Mouse (Mus musculus) T-helper 2 cell (primary cell): ENCODE data around the gene Tex2.

Source experiments
- in situ Hi-C: fragments of 300-600 bp; cut with MboI, MseI; formaldehyde crosslinking; loops from one replicate; pipeline ENCODE4 v1.15.1; 2025; ENCODE audit warnings: high pct_unique_total_duplicates

Tex2 gene

GRCm38 (mm10) chr11:106487733-106488115, 125.5 kb downstream of the Tex2 start, which contains the start of gene Ern1:
Gene Ern1, minus strand, starts transcription at chr11:106487852.
- in situ Hi-C loops: no loop called here

- in situ Hi-C loops: no loop called here
Measured at GRCm38 (mm10) chr11:106486866-106487732, 126.1 kb downstream of the Tex2 start.

GRCm38 (mm10) chr11:106486042-106486865, 127.0 kb downstream of the Tex2 start:
- in situ Hi-C loops: no loop called here

- in situ Hi-C loops: no loop called here
Measured at GRCm38 (mm10) chr11:106485611-106486010, 127.6 kb downstream of the Tex2 start.

- in situ Hi-C loops: no loop called here
Measured at GRCm38 (mm10) chr11:106484875-106485274, 128.3 kb downstream of the Tex2 start.

GRCm38 (mm10) chr11:106482867-106483266, 130.4 kb downstream of the Tex2 start:
- in situ Hi-C loops: no loop called here

GRCm38 (mm10) chr11:106481651-106482050, 131.6 kb downstream of the Tex2 start:
- in situ Hi-C loops: no loop called here

- in situ Hi-C loops: no loop called here
Measured at GRCm38 (mm10) chr11:106480530-106480885, 132.7 kb downstream of the Tex2 start.

- in situ Hi-C loops: no loop called here
Measured at GRCm38 (mm10) chr11:106479619-106480529, 133.3 kb downstream of the Tex2 start.

- in situ Hi-C loops: no loop called here
Measured at GRCm38 (mm10) chr11:106478745-106479144, 134.5 kb downstream of the Tex2 start.

- in situ Hi-C loops: no loop called here
Measured at GRCm38 (mm10) chr11:106477505-106478160, 135.6 kb downstream of the Tex2 start.

GRCm38 (mm10) chr11:106475309-106475708, 137.9 kb downstream of the Tex2 start:
- in situ Hi-C loops: no loop called here

GRCm38 (mm10) chr11:106471629-106472028, 141.6 kb downstream of the Tex2 start:
- in situ Hi-C loops: no loop called here

- in situ Hi-C loops: no loop called here
Measured at GRCm38 (mm10) chr11:106468509-106468908, 144.7 kb downstream of the Tex2 start.

- in situ Hi-C loops: no loop called here
Measured at GRCm38 (mm10) chr11:106465932-106466331, 147.3 kb downstream of the Tex2 start.

- in situ Hi-C loops: no loop called here
Measured at GRCm38 (mm10) chr11:106465545-106465903, 147.7 kb downstream of the Tex2 start.

GRCm38 (mm10) chr11:106464681-106465544, 148.3 kb downstream of the Tex2 start:
- in situ Hi-C loops: no loop called here

- in situ Hi-C loops: no loop called here
Measured at GRCm38 (mm10) chr11:106463845-106464244, 149.4 kb downstream of the Tex2 start.

GRCm38 (mm10) chr11:106462309-106462708, 150.9 kb downstream of the Tex2 start:
- in situ Hi-C loops: no loop called here
